Mouse (Mus musculus): ENCODE measurements around the gene Npffr2. TPM values are rescaled to one million over a fixed set of nuclear protein-coding genes. Genes with fewer than 3 reads are reported as not detected.
"Not testable (repeated sequence)": the region's sequence is repeated elsewhere in the genome, so short reads cannot be mapped to it uniquely, and the experiment has no call there.

Gene Npffr2
- polyA plus RNA-seq (2015; fragmentation: Nextera tagmentation; extraction: Ambion mirVana), result 0.25 TPM in 1 of 2 replicates, not detected in the other

GRCm38 (mm10) chr5:89526878-89527578, at the start of gene Npffr2:
TSS of gene Npffr2 (plus strand) at chr5:89527429.
- no peaks in the 10 kb centered on the region for H3K36me3 ChIP-seq
- peaks cover 14% of the 10 kb centered on the region for H3K4me1 ChIP-seq (replicated peaks)
- peak within 1 kb of the TSS; percentile 97 for H3K4me2 ChIP-seq
- ATAC-seq (ENCODE audit: low FRiP score, low read depth), result peak; percentile 91
- no peak within 1 kb of the TSS for H3K27ac ChIP-seq (replicated peaks)
- 0 out of 2 replicates have a peak, but pooled peaks cover 6% of the 10 kb centered on the region for H3K27me3 ChIP-seq
- no peaks in the 10 kb centered on the region for H3K9me3 ChIP-seq
- WGBS, result 5% methylated on average over 23 of the region's 23 CpGs
- H3K9ac ChIP-seq, result peak within 1 kb of the TSS; percentile 34
- H3K4me3 ChIP-seq, result peak within 1 kb of the TSS; percentile 47

GRCm38 (mm10) chr5:89492560-89492959, 34.7 kb upstream of the Npffr2 start:
- no peak overlapping the region for H3K27ac ChIP-seq (replicated peaks)
- H3K36me3 ChIP-seq, result no peaks in the 10 kb centered on the region
- H3K4me1 ChIP-seq (replicated peaks), result no peaks in the 10 kb centered on the region
- 90% methylated on average over 1 of the region's 1 CpGs for WGBS
- H3K4me3 ChIP-seq, result no peak overlapping the region
- no peaks in the 10 kb centered on the region for H3K27me3 ChIP-seq
- ATAC-seq (ENCODE audit: low FRiP score, low read depth), result no peak
- H3K9me3 ChIP-seq, result no peaks in the 10 kb centered on the region
- H3K9ac ChIP-seq, result no peak overlapping the region
- H3K4me2 ChIP-seq, result no peak overlapping the region

GRCm38 (mm10) chr5:89500182-89500581, 27.0 kb upstream of the Npffr2 start:
- Histone ChIP-seq H3K4me3 (no peak overlapping the region), H3K4me2 (no peak overlapping the region), H3K36me3 (no peaks in the 10 kb centered on the region), H3K9me3 (no peaks in the 10 kb centered on the region), H3K27me3 (no peaks in the 10 kb centered on the region), H3K4me1 (replicated peaks) (no peaks in the 10 kb centered on the region), H3K27ac (replicated peaks) (no peak overlapping the region), H3K9ac (no peak overlapping the region)
- no peak for ATAC-seq (ENCODE audit: low FRiP score, low read depth)
- WGBS, result 64% methylated on average over 6 of the region's 6 CpGs

GRCm38 (mm10) chr5:89518641-89519040, 8.6 kb upstream of the Npffr2 start:
- Histone ChIP-seq H3K9ac (no peak overlapping the region), H3K9me3 (no peaks in the 10 kb centered on the region), H3K27ac (replicated peaks) (no peak overlapping the region), H3K27me3 (no peaks in the 10 kb centered on the region), H3K4me2 (no peak overlapping the region), H3K4me1 (replicated peaks) (no peaks in the 10 kb centered on the region), H3K36me3 (no peaks in the 10 kb centered on the region), H3K4me3 (no peak overlapping the region)
- WGBS, result 79% methylated on average over 4 of the region's 4 CpGs
- ATAC-seq (ENCODE audit: low FRiP score, low read depth), result no peak

- Histone ChIP-seq H3K4me2 (peak overlapping the region; percentile 97), H3K27me3 (0 out of 2 replicates have a peak, but pooled peaks cover 6% of the 10 kb centered on the region), H3K4me1 (replicated peaks) (peaks cover 14% of the 10 kb centered on the region), H3K36me3 (no peaks in the 10 kb centered on the region), H3K9ac (peak overlapping the region; percentile 34), H3K9me3 (no peaks in the 10 kb centered on the region), H3K27ac (replicated peaks) (no peak overlapping the region), H3K4me3 (peak overlapping the region; percentile 47)
- peak; percentile 76; the same call in 1 of the 2 replicates for ATAC-seq (ENCODE audit: low FRiP score, low read depth)
- WGBS, result 4% methylated on average over 14 of the region's 14 CpGs
These were observed 949 bp upstream of the Npffr2 start for GRCm38 (mm10) chr5:89526181-89526778.

- H3K27me3 ChIP-seq, result 0 out of 2 replicates have a peak, but pooled peaks cover 6% of the 10 kb centered on the region
- 46% methylated on average over 4 of the region's 4 CpGs for WGBS
- H3K9ac ChIP-seq, result no peak overlapping the region
- peaks cover 14% of the 10 kb centered on the region for H3K4me1 ChIP-seq (replicated peaks)
- H3K9me3 ChIP-seq, result no peaks in the 10 kb centered on the region
- no peak overlapping the region for H3K27ac ChIP-seq (replicated peaks)
- ATAC-seq (ENCODE audit: low FRiP score, low read depth), result no peak
- H3K4me2 ChIP-seq, result no peak overlapping the region
- no peak overlapping the region for H3K4me3 ChIP-seq
- H3K36me3 ChIP-seq, result no peaks in the 10 kb centered on the region
These were observed 1.7 kb downstream of the Npffr2 start for GRCm38 (mm10) chr5:89528951-89529350.

- no peak overlapping the region for H3K4me2 ChIP-seq
- H3K4me3 ChIP-seq, result no peak overlapping the region
- peaks cover 14% of the 10 kb centered on the region for H3K4me1 ChIP-seq (replicated peaks)
- H3K27ac ChIP-seq (replicated peaks), result no peak overlapping the region
- no peak for ATAC-seq (ENCODE audit: low FRiP score, low read depth)
- no peak overlapping the region for H3K9ac ChIP-seq
- no peaks in the 10 kb centered on the region for H3K9me3 ChIP-seq
- H3K27me3 ChIP-seq, result 0 out of 2 replicates have a peak, but pooled peaks cover 6% of the 10 kb centered on the region
- 66% methylated on average over 2 of the region's 2 CpGs for WGBS
- no peaks in the 10 kb centered on the region for H3K36me3 ChIP-seq
These were observed 2.2 kb downstream of the Npffr2 start for GRCm38 (mm10) chr5:89529391-89529790.

GRCm38 (mm10) chr5:89536018-89536417, 8.8 kb downstream of the Npffr2 start:
- Histone ChIP-seq H3K4me2 (no peak overlapping the region), H3K9ac (no peak overlapping the region), H3K27ac (replicated peaks) (no peak overlapping the region), H3K9me3 (no peaks in the 10 kb centered on the region), H3K27me3 (no peaks in the 10 kb centered on the region), H3K4me1 (replicated peaks) (no peaks in the 10 kb centered on the region), H3K36me3 (no peaks in the 10 kb centered on the region), H3K4me3 (no peak overlapping the region)
- ATAC-seq (ENCODE audit: low FRiP score, low read depth), result no peak
- WGBS, result 93% methylated on average over 3 of the region's 3 CpGs

GRCm38 (mm10) chr5:89542472-89542871, 15.2 kb downstream of the Npffr2 start:
- no peaks in the 10 kb centered on the region for H3K9me3 ChIP-seq
- H3K36me3 ChIP-seq, result no peaks in the 10 kb centered on the region
- H3K27ac ChIP-seq (replicated peaks), result no peak overlapping the region
- H3K27me3 ChIP-seq, result no peaks in the 10 kb centered on the region
- ATAC-seq (ENCODE audit: low FRiP score, low read depth), result no peak
- no peak overlapping the region for H3K4me2 ChIP-seq
- no peak overlapping the region for H3K4me3 ChIP-seq
- H3K9ac ChIP-seq, result no peak overlapping the region
- H3K4me1 ChIP-seq (replicated peaks), result no peaks in the 10 kb centered on the region
- 85% methylated on average over 3 of the region's 3 CpGs for WGBS

GRCm38 (mm10) chr5:89543476-89543875, 16.2 kb downstream of the Npffr2 start:
- no peak overlapping the region for H3K9ac ChIP-seq
- H3K4me2 ChIP-seq, result no peak overlapping the region
- H3K4me3 ChIP-seq, result no peak overlapping the region
- H3K27me3 ChIP-seq, result no peaks in the 10 kb centered on the region
- H3K36me3 ChIP-seq, result no peaks in the 10 kb centered on the region
- H3K4me1 ChIP-seq (replicated peaks), result no peaks in the 10 kb centered on the region
- no peak for ATAC-seq (ENCODE audit: low FRiP score, low read depth)
- 37% methylated on average over 2 of the region's 2 CpGs for WGBS
- no peaks in the 10 kb centered on the region for H3K9me3 ChIP-seq
- no peak overlapping the region for H3K27ac ChIP-seq (replicated peaks)

GRCm38 (mm10) chr5:89559118-89559517, 31.9 kb downstream of the Npffr2 start:
- H3K4me2 ChIP-seq; H3K9ac ChIP-seq; ATAC-seq (ENCODE audit: low FRiP score, low read depth); H3K9me3 ChIP-seq; H3K36me3 ChIP-seq; H3K27me3 ChIP-seq; H3K4me1 ChIP-seq (replicated peaks); H3K27ac ChIP-seq (replicated peaks); H3K4me3 ChIP-seq: not testable (repeated sequence)
- 37% methylated on average over 4 of the region's 4 CpGs for WGBS

GRCm38 (mm10) chr5:89561381-89561780, 34.2 kb downstream of the Npffr2 start:
- no peaks in the 10 kb centered on the region for H3K27me3 ChIP-seq
- H3K27ac ChIP-seq (replicated peaks), result no peak overlapping the region
- ATAC-seq (ENCODE audit: low FRiP score, low read depth), result no peak
- no peak overlapping the region for H3K4me3 ChIP-seq
- no peaks in the 10 kb centered on the region for H3K36me3 ChIP-seq
- H3K9me3 ChIP-seq, result no peaks in the 10 kb centered on the region
- no peaks in the 10 kb centered on the region for H3K4me1 ChIP-seq (replicated peaks)
- H3K4me2 ChIP-seq, result no peak overlapping the region
- no peak overlapping the region for H3K9ac ChIP-seq

Data from hindbrain, embryonic 15.5 days (tissue).